Mouse (Mus musculus) G1E (cell line): ENCODE measurements around the gene Alpk1.

Experiments
- CTCF ChIP-seq: IDR thresholded peaks from 2 replicates; pipeline ENCODE4 v1.5.1; 2012; ENCODE audit warnings: low read depth, low read length, inconsistent platforms, mixed read lengths
- GATA2 ChIP-seq: IDR thresholded peaks from 2 replicates; pipeline ENCODE4 v1.6.1; 2012; ENCODE audit warnings: low read depth, low read length, inconsistent platforms, borderline replicate concordance
- POLR2AphosphoS5 ChIP-seq: IDR thresholded peaks from 2 replicates; pipeline ENCODE4 v1.6.1; 2012; ENCODE audit warnings: low read depth, low read length, inconsistent platforms; ENCODE audit not compliant: insufficient replicate concordance
- TAL1 ChIP-seq: conservative IDR thresholded peaks from 2 replicates; pipeline ENCODE4 v1.6.1; 2012; ENCODE audit warnings: low read depth, low read length, inconsistent platforms, mixed read lengths

DNA sequence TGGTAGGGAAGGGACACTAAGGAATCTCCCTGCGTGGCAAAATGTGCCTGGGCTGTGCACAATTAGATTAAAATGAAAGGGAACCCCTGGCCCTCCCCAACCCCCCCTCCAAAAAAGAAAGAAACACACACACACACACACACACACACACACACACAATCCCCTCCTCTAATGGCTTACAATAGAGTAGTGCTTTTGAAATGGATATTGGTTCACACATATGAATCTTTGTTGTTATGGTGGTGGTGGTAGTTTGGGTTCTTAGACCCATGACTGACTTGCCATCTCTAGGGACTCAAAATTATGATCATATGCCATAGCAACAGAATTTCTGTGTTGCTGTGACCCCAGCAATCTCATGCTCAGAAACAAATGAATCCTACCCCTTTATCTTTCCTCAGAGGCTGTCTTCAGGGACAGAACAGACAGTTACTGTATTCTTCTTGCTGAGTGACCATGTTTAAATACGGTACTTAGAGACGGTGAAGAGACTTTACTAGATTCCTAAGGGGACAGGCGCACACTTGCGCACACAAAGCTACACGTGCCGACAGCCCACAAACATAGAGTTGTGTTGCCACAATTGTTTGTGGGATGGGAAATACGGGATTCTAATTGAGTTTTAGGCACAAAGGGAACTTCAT, 73.8 kb downstream of the Alpk1 start:
- no peak for TF ChIP-seq CTCF
- no peak for TF ChIP-seq TAL1
- TF ChIP-seq POLR2AphosphoS5, result no peak
- TF ChIP-seq GATA2, result no peak
